Mouse (Mus musculus) brain, embryonic 14.5 days (tissue): ENCODE measurements at regions not wholly inside any gene's neighbourhood (a gene's known extent, or its start where the extent isn't known, plus 50 kb on each side); places are given as distances from the start of the nearest gene placed in this dataset.

Experiments used
- CTCF ChIP-seq: fragments of 200-500 bp; IDR thresholded peaks from 2 replicates; pipeline ENCODE4 v1.5.1; 2012; ENCODE audit warnings: inconsistent platforms, mild to moderate bottlenecking, moderate library complexity, borderline replicate concordance; ENCODE audit not compliant: insufficient read depth, insufficient read length; ENCODE audit errors: extremely low read depth
- POLR2A ChIP-seq: fragments of 200-500 bp; IDR thresholded peaks from 2 replicates; pipeline ENCODE4 v1.6.1; 2012; ENCODE audit warnings: mild to moderate bottlenecking, inconsistent platforms, borderline replicate concordance; ENCODE audit not compliant: poor library complexity, insufficient read depth, insufficient read length, severe bottlenecking; ENCODE audit errors: extremely low read depth

DNA sequence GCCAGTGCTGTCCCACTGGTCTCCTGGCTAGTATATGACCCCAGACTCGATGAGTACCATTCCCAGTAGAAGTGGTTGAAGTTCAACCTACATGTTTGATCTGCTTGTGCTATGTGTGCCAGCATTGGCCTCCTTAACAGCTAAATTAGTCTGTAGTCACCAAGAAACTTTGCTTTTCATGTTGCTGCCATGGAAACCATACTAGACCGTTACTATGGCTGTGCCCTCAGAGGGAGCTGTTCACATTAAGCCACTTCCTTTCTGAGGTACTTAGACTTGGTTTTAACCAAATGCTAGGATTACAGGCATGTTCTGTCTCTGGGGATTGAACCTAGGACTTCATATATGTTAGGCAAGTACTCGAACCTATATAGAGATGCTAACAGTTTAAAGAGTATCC lies 191.8 kb upstream of the Nabp1 start:
- TF ChIP-seq POLR2A, result no peak
- TF ChIP-seq CTCF, result no peak
